Mouse (Mus musculus) thymus, postnatal 14 days (tissue): Measurements from ENCODE around the gene Grm8.

Experiments
- DNase-seq: peaks from one replicate; pipeline ENCODE4 v3.0.0; 2021

Grm8 gene

GRCm38 (mm10) chr6:27545516-27545915, 589.5 kb downstream of the Grm8 start:
- no peak for DNase-seq

GRCm38 (mm10) chr6:27517620-27518019, 617.4 kb downstream of the Grm8 start:
- no peak for DNase-seq

GRCm38 (mm10) chr6:27460998-27461397, 674.0 kb downstream of the Grm8 start:
- no peak for DNase-seq

GRCm38 (mm10) chr6:27408473-27408872, 726.5 kb downstream of the Grm8 start:
- DNase-seq = no peak

DNA sequence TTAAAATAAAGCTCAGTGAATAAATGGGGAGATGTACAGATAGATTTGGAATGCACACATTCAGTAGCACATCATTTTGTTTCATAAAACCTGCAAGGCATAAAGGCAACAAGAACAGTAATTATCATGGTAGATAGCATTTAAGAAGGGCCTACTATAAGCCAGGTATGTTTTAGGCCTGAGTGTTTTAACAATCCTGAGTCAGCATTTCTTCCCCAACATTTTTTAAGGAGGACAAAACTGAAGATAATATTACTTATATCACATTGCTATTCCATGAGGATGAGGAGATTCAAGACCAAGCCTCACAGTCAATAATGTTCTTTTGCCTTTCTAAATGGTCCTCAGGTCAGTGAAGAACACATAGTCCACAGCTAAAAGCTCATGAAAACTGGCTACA, 762.6 kb downstream of the Grm8 start:
- DNase-seq = no peak

- no peak for DNase-seq
These were observed 763.9 kb downstream of the Grm8 start for GRCm38 (mm10) chr6:27371095-27371494.

GRCm38 (mm10) chr6:27363775-27364174, 771.2 kb downstream of the Grm8 start:
- DNase-seq = no peak

DNA sequence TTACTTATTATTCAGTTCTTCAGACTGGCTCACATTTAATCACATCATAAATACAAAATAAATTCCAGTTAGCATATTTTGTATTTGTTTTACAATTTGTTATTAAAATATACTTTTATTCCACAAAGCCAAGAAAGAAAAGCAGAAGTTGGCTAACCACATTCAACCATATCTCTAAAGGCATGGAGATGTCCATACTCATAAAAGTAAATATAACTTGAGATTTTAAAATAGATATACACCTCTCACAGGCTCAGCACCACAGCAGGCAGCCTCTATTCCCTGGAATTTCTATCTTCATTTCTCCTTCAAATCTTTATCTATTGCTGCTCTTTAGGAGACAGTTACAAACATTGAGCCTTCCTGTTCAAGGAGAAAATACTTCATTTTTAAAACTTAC, 774.5 kb downstream of the Grm8 start:
- DNase-seq = no peak

DNA sequence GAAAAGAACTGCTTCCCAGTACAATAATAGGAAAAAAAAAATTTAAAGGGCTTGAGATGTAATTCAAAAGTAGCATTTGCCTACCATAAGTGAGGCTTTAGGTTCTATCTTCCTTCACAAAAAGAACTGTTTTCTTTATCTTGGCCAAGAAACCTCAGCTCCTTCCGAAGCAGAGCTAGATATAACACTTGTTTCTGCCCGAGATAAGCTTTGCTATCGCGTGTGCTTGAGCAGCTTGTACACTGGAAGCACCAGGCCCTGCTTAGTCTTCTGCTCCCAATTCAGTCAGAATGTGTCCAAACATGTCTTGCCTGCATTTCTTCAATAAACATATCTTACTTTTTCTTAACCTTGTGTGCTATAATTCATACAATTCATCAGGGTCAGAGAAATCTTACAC, 783.8 kb downstream of the Grm8 start:
- DNase-seq = no peak

- DNase-seq = no peak
These were observed 786.7 kb downstream of the Grm8 start for GRCm38 (mm10) chr6:27348272-27348671.

DNA sequence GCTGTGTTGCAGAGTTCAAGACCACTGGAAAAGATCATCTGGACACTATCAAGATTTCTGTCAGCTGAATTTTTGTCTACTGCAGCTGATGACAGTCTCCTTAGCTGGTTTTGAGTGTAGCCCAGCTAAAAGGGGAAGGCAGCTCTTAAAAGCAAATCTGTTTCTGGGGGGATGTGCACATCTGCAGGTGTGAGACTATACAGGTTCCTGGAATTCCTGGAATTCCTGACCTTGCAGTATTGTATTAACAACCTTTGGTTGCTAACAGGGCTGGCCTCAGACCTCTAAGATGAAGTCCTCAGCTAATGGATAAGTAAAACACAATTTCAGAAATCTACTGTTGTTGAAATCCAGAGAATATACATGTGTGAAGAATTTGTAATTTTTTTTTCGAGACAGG, 788.7 kb downstream of the Grm8 start:
- DNase-seq = no peak

GRCm38 (mm10) chr6:27340131-27340530, 794.8 kb downstream of the Grm8 start:
- DNase-seq = no peak

DNA sequence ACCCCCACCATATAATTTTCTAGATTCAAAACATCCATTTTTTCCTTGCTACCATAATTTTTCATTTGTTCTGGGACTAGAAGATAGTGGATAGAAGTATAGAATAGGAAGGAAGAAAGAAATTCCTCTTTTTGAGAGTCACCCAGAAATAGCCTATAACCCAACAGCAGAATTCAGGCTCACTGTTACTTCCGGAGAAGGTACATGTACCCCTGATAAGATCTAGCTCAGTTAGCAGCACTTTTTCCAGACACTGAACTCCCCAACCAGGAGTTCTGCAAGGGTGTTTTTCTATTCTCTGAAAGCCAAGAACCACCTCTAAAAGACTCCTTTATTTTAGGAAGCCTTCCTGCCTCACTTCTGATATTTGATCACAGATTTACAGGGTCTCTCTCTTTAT, 816.4 kb downstream of the Grm8 start:
- no peak for DNase-seq

- DNase-seq = no peak
These were observed 817.6 kb downstream of the Grm8 start for GRCm38 (mm10) chr6:27317422-27317821.

GRCm38 (mm10) chr6:27316018-27316417, 819.0 kb downstream of the Grm8 start:
- no peak for DNase-seq

- no peak for DNase-seq
These were observed 820.5 kb downstream of the Grm8 start for GRCm38 (mm10) chr6:27314273-27315009.

GRCm38 (mm10) chr6:27310401-27310800, 824.6 kb downstream of the Grm8 start:
- DNase-seq = no peak

DNA sequence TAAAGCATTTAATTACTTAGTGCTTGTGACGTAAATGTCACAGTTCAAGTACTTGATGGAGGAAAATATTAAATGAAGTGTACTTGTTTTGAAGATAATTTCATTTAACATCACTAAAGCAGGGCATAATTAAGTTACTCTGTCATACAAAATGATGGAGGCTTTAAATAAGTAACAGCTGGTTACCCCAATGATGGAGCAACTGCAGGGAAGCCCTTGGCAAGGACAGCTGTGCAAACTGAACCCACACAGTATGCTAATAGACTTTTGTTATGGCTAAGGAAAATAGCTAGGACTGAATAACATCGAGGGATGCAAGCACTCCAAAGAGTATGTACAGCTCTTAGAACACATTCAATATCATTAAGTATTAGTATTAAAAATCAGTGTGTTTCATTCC, 829.6 kb downstream of the Grm8 start:
- DNase-seq = no peak

GRCm38 (mm10) chr6:27264972-27265371, 870.0 kb downstream of the Grm8 start:
- DNase-seq = no peak

DNA sequence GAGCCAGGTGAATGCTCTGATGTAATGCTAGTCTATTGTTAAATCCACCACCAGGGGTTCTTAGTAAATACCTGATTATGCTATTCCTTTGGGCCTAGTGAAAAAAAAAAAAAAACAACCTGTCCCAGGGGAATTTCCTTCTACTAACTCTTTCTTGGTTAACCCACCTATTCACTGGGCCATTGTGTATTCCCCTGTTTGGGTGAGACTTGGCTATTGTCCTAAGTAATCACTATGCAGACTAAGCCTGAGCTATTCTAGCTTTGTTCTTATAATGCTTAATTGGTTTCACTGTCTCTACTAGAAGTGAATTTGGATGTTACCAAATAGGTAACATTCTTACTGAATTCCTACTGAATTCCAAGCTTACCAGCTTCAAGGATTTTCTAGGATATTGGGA, 872.4 kb downstream of the Grm8 start:
- DNase-seq = no peak

- no peak for DNase-seq
These were observed 894.6 kb downstream of the Grm8 start for GRCm38 (mm10) chr6:27240416-27240815.

GRCm38 (mm10) chr6:27239968-27240367, 895.0 kb downstream of the Grm8 start:
- DNase-seq = no peak
